Mouse (Mus musculus): ENCODE results near the gene Arhgef18.

GRCm38 (mm10) chr8:3483546-3483945 lies 90.7 kb downstream of the Arhgef18 start:
- no peak for TF ChIP-seq POLR2A (IDR thresholded peaks at IDR 0.05; ENCODE audit: low read depth, low read length)
- TF ChIP-seq CTCF (IDR thresholded peaks at IDR 0.05; ENCODE audit: borderline replicate concordance, insufficient read depth, low read length) = no peak

All from embryonic fibroblast, embryonic 13.5 days (primary cell).